Comparison of ENCODE assay signal across 11 mouse cellular contexts in genomic region chr6:114882212-114882611, GRCm38 (mm10).
DNase-seq lines count a peak whose midpoint lies in the region; ATAC-seq and TF ChIP-seq lines count a peak whose summit lies in the region.
"Had no signal": no experiment of that assay in that cellular context is flagged by ENCODE, and none has a peak within 500 bp of the region (broad histone marks: within the 10 kb centered on the region; RNA-seq: fewer than 3 reads in every experiment).

No protein-coding gene starts in this region.

- TF ChIP-seq POLR2A in cortical plate, adult 2 months (IDR thresholded peaks at IDR 0.05; ENCODE audit: extremely low read depth, insufficient read depth, low read length), result no peak

- no peak overlapping the region for H3K4me3 ChIP-seq in heart, embryonic 14.5 days (ENCODE audit: control insufficient read depth in 1 of 2, insufficient read depth in 1 of 2, low read depth in 1 of 2, low read length in 2 of 2)
- no peak overlapping the region for H3K4me3 ChIP-seq in cortical plate, adult 2 months (ENCODE audit: insufficient read depth, low read length)
- H3K4me3 ChIP-seq in heart, embryonic 16.5 days (ENCODE audit: low read length), result no peak overlapping the region
- no peak overlapping the region for H3K4me3 ChIP-seq in liver, postnatal 0 days (ENCODE audit: low read depth, low read length)

- no peak for ATAC-seq in heart, embryonic 14.5 days (ENCODE audit: insufficient number of reproducible peaks, insufficient read depth, low FRiP score, low read depth)
- no peak for ATAC-seq in heart, embryonic 16.5 days (replicated peaks; ENCODE audit: extremely low read depth, insufficient read depth, low FRiP score)
- no peak for ATAC-seq in liver, postnatal 0 days

- peaks cover 58 to 97% of the 10 kb centered on the region in 2 experiments for H3K4me1 ChIP-seq in heart, embryonic 14.5 days (ENCODE audit: control insufficient read depth in 2 of 2, insufficient read depth in 2 of 2, low read length in 2 of 2)
- H3K4me1 ChIP-seq in cortical plate, adult 2 months (ENCODE audit: control insufficient read depth, insufficient read depth, low read length), result peaks cover 21% of the 10 kb centered on the region; the same call in 1 of the 2 replicates
- H3K4me1 ChIP-seq in heart, embryonic 16.5 days (ENCODE audit: control insufficient read depth, insufficient read depth, low read length), result peaks cover 79% of the 10 kb centered on the region
- peaks cover 65% of the 10 kb centered on the region for H3K4me1 ChIP-seq in liver, postnatal 0 days (ENCODE audit: insufficient read depth)

- intact Hi-C loops in heart, postnatal 10 days (cut with DNase I), result no loop called here
- intact Hi-C loops in left cerebral cortex, postnatal 14 days (cut with DNase I), result no loop called here

- H3K9ac ChIP-seq in heart, embryonic 14.5 days (ENCODE audit: low read length), result peak overlapping the region; percentile 46
- peak overlapping the region; percentile 55 for H3K9ac ChIP-seq in heart, embryonic 16.5 days (ENCODE audit: low read length)
- H3K9ac ChIP-seq in liver, postnatal 0 days (replicated peaks), result no peak overlapping the region

- no peak for TF ChIP-seq CTCF in cortical plate, adult 2 months (IDR thresholded peaks at IDR 0.05; ENCODE audit: extremely low read depth, insufficient read depth, low read length)
- TF ChIP-seq CTCF in liver, postnatal 0 days (IDR thresholded peaks at IDR 0.05; ENCODE audit: low read depth), result no peak

- no peaks in the 10 kb centered on the region for H3K27me3 ChIP-seq in heart, embryonic 14.5 days (ENCODE audit: control insufficient read depth, insufficient read depth, low read length)
- no peaks in the 10 kb centered on the region for H3K27me3 ChIP-seq in heart, embryonic 16.5 days (ENCODE audit: control insufficient read depth, insufficient read depth, low read length)
- H3K27me3 ChIP-seq in liver, postnatal 0 days (ENCODE audit: insufficient read depth, low read length), result no peaks in the 10 kb centered on the region

- 0 out of 2 replicates have a peak overlapping the region, but pooled peaks have one; percentile 14 for H3K4me2 ChIP-seq in heart, embryonic 14.5 days (ENCODE audit: low read length)
- no peak overlapping the region for H3K4me2 ChIP-seq in heart, embryonic 16.5 days (ENCODE audit: low read depth, low read length)
- no peak overlapping the region for H3K4me2 ChIP-seq in liver, postnatal 0 days (ENCODE audit: low read depth, low read length)

- 46% methylated on average over 5 of the region's 5 CpGs for WGBS in heart, embryonic 14.5 days
- 48% methylated on average over 5 of the region's 5 CpGs for WGBS in heart, embryonic 16.5 days
- 71% methylated on average over 5 of the region's 5 CpGs for WGBS in liver, postnatal 0 days (ENCODE audit: insufficient replicate concordance)

- DNase-seq in heart, postnatal 10 days, result no peak
- no peak for DNase-seq in liver, postnatal 0 days
- DNase-seq in urinary bladder, postnatal 4 days (ENCODE audit: low spot score in 2 of 2), result no peak
- DNase-seq in Muller cell, postnatal 12 days (ENCODE audit: inconsistent ontology term), result no peak
- DNase-seq in left cerebral cortex, postnatal 14 days (ENCODE audit: low spot score in 2 of 2), result no peak
- DNase-seq: adrenal gland, postnatal 14 days; layer of hippocampus, adult 9-11 months; thymus, postnatal 4 days had no signal

- no peak for TF ChIP-seq EP300 in liver, postnatal 0 days (IDR thresholded peaks at IDR 0.05; ENCODE audit: low read depth)

- peak overlapping the region; percentile 84 to 91 for H3K27ac ChIP-seq in heart, embryonic 14.5 days (replicated peaks in 1 of 2; ENCODE audit: control insufficient read depth in 1 of 2, insufficient read depth in 1 of 2, low read depth in 2 of 2, low read length in 2 of 2)
- H3K27ac ChIP-seq in cortical plate, adult 2 months (ENCODE audit: insufficient read depth, low read length), result peak overlapping the region; percentile 79
- peak overlapping the region; percentile 90 for H3K27ac ChIP-seq in heart, embryonic 16.5 days (ENCODE audit: low read length)
- H3K27ac ChIP-seq in liver, postnatal 0 days (ENCODE audit: low read depth), result 0 out of 2 replicates have a peak overlapping the region, but pooled peaks have one; percentile 69

- no peaks in the 10 kb centered on the region for H3K9me3 ChIP-seq in heart, embryonic 14.5 days (ENCODE audit: control insufficient read depth, low read length)
- H3K9me3 ChIP-seq in heart, embryonic 16.5 days (replicated peaks; ENCODE audit: control insufficient read depth, low read length), result no peaks in the 10 kb centered on the region
- H3K9me3 ChIP-seq in liver, postnatal 0 days (ENCODE audit: low read length), result no peaks in the 10 kb centered on the region

- peaks cover 23% of the 10 kb centered on the region for H3K36me3 ChIP-seq in heart, embryonic 14.5 days (ENCODE audit: control insufficient read depth, insufficient read depth, low read length)
- peaks cover 3% of the 10 kb centered on the region; the same call in 1 of the 2 replicates for H3K36me3 ChIP-seq in heart, embryonic 16.5 days (ENCODE audit: control insufficient read depth, insufficient read depth)
- H3K36me3 ChIP-seq in liver, postnatal 0 days (replicated peaks; ENCODE audit: insufficient read depth, low read length), result 0 out of 2 replicates have a peak, but pooled peaks cover 5% of the 10 kb centered on the region
